Mouse (Mus musculus) stomach, embryonic 14.5 days (tissue): ENCODE results near the gene Pipox. TPM values are rescaled to one million over a fixed set of nuclear protein-coding genes. Genes with fewer than 3 reads are reported as not detected.

ENCODE experiments used
- ATAC-seq: fragments of 200-750 bp; cut with Nextera tagmentation; 2 replicates; pipeline ENCODE4 v1.8.0; 2017; ENCODE audit warnings: low read depth, moderate TSS enrichment; ENCODE audit not compliant: insufficient number of reproducible peaks, insufficient read depth, low FRiP score
- H3K27ac ChIP-seq: fragments of 300-500 bp; sonication (generic); 2 replicates; pipeline ENCODE4 v1.5.1; 2014; ENCODE audit warnings: mild to moderate bottlenecking, low read length, moderate library complexity, mixed read lengths
- H3K27me3 ChIP-seq: fragments of 300-500 bp; sonication (generic); 2 replicates; pipeline ENCODE4 v1.6.1; 2014; ENCODE audit warnings: low read length, control low read depth, mixed read lengths; ENCODE audit not compliant: control insufficient read depth, insufficient read depth
- H3K36me3 ChIP-seq: fragments of 300-500 bp; sonication (generic); 2 replicates; pipeline ENCODE4 v1.6.1; 2014; ENCODE audit warnings: mild to moderate bottlenecking, control low read depth, low read length, moderate library complexity, mixed read lengths; ENCODE audit not compliant: control insufficient read depth, insufficient read depth
- H3K4me1 ChIP-seq: fragments of 300-500 bp; sonication (generic); 2 replicates; pipeline ENCODE4 v1.6.1; 2014; ENCODE audit warnings: low read length, control low read depth, mixed read lengths; ENCODE audit not compliant: control insufficient read depth, insufficient read depth
- H3K4me2 ChIP-seq: fragments of 300-500 bp; sonication (generic); replicated peaks from 2 replicates; pipeline ENCODE4 v1.6.1; 2014; ENCODE audit warnings: low read depth, low read length, control low read depth
- H3K4me3 ChIP-seq: fragments of 300-500 bp; sonication (generic); 2 replicates; pipeline ENCODE4 v1.5.1; 2014; ENCODE audit warnings: low read depth, low read length, control low read depth
- H3K9ac ChIP-seq: fragments of 300-500 bp; sonication (generic); replicated peaks from 2 replicates; pipeline ENCODE4 v1.6.1; 2014; ENCODE audit warnings: low read depth, mild to moderate bottlenecking, control low read depth, low read length, moderate library complexity, mixed read lengths
- H3K9me3 ChIP-seq: fragments of 300-500 bp; sonication (generic); 2 replicates; pipeline ENCODE4 v1.6.1; 2016; ENCODE audit warnings: low read depth, low read length, control low read depth; ENCODE audit not compliant: control insufficient read depth
- WGBS: fragments of 180-500 bp; shearing (Covaris S2); extraction: QIAGEN DNeasy Blood & Tissue Kit; methylation state at CpG from one replicate; pipeline ENCODE4 v1.1.7; 2014; 5-methylcytosine and 5-hydroxymethylcytosine counted together
- polyA plus RNA-seq: library from polyadenylated mRNA; unstranded; fragments of >200 nt; fragmentation: Nextera tagmentation; extraction: Ambion mirVana; gene quantifications from 2 replicates; pipeline ENCODE4 v1.2.1, GENCODE M21; 2014

The Pipox gene
- polyA plus RNA-seq, 1 experiment from 2014 or later = 13.4 TPM

DNA sequence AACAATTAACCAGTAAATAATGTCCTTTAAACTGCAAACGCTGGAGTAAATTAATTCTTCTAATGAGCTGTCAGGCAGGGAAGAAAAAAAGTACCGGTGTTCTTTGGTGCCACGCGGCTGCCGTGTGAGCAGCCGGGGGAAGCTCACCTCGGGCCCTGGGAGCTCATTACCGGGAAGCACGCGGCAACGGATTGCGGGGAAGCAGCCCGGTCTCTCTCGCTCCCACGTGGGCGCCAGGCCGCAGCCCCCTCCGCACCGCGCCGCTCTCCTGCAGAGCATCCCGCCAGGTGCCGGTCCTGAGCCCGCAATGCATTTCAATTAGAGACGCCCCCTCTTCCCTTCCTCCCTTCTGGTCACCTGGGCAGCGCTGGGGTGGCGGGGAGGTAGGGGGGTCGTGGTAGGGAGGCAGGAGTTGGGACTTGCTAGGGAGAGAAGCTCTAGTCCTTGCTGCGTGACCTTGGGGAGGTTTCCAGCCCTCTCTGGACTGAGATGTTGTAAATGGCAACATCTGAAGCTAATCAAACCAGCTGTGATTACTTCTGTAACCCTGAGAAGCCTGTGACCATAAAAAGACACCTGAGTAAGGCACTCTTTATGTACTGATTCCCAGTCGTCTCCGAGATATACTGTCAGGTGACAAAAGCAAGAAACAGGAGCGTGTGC is 20.8 kb upstream of the Pipox start:
- WGBS = 3% methylated on average over 32 of the region's 32 CpGs
- Histone ChIP-seq H3K9me3 (no peaks in the 10 kb centered on the region), H3K4me1 (no peaks in the 10 kb centered on the region), H3K4me2 (no peak overlapping the region), H3K27me3 (peaks cover 24% of the 10 kb centered on the region; the same call in 1 of the 2 replicates), H3K36me3 (no peaks in the 10 kb centered on the region), H3K27ac (no peak overlapping the region), H3K9ac (no peak overlapping the region), H3K4me3 (no peak overlapping the region)
- ATAC-seq = no peak

DNA sequence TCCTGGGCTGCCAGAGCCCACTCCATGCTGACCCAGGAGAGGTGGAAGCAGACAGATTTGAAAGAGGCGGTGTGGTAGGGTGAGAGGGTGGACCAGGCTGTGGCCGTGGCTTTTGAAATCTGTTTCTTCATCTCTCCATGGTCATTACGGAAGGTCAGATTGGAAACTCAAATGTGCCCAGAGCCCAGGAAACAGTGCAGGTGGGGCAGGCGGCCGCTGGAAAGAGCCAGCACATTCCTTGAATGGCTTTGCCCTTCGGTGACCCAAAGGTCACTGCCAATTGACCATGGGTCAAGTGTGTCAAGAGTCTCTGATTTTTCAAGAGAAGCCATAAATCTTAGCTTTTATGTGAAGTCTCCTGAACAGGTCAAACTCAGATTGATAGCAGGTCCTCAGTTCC is 19.6 kb upstream of the Pipox start:
- H3K9me3 ChIP-seq = no peaks in the 10 kb centered on the region
- no peak for ATAC-seq
- peaks cover 24% of the 10 kb centered on the region; the same call in 1 of the 2 replicates for H3K27me3 ChIP-seq
- no peaks in the 10 kb centered on the region; the same call in 1 of the 2 replicates for H3K4me1 ChIP-seq
- no peak overlapping the region for H3K27ac ChIP-seq
- H3K4me2 ChIP-seq = no peak overlapping the region
- H3K4me3 ChIP-seq = no peak overlapping the region
- no peaks in the 10 kb centered on the region for H3K36me3 ChIP-seq
- H3K9ac ChIP-seq = no peak overlapping the region
- WGBS = 50% methylated on average over 6 of the region's 6 CpGs

DNA sequence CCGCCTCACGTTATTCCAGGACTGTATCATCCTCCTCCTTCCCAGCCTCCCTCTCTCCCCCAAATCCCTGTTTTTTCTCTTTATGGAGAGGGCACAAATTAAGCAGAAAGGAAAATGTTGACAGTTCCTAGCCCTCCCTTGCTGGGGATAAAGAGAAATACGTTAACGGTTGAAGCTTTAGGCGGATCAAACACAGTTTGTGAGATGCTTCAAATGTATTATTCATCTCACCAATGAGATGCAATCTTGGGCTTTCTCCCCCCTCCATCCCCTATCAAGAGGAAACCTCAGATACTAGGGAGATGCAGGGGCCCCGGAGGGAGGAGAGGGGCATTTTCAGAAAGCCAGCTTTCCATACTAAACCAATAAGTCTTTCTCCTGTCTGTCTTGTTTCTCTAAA is 15.9 kb upstream of the Pipox start:
- H3K27me3 ChIP-seq = 0 out of 2 replicates have a peak, but pooled peaks cover 8% of the 10 kb centered on the region
- H3K4me1 ChIP-seq = no peaks in the 10 kb centered on the region; the same call in 1 of the 2 replicates
- H3K4me3 ChIP-seq = no peak overlapping the region
- no peaks in the 10 kb centered on the region for H3K36me3 ChIP-seq
- no peaks in the 10 kb centered on the region for H3K9me3 ChIP-seq
- no peak for ATAC-seq
- H3K9ac ChIP-seq = no peak overlapping the region
- H3K4me2 ChIP-seq = no peak overlapping the region
- H3K27ac ChIP-seq = no peak overlapping the region
- WGBS = 20% methylated on average over 6 of the region's 6 CpGs

DNA sequence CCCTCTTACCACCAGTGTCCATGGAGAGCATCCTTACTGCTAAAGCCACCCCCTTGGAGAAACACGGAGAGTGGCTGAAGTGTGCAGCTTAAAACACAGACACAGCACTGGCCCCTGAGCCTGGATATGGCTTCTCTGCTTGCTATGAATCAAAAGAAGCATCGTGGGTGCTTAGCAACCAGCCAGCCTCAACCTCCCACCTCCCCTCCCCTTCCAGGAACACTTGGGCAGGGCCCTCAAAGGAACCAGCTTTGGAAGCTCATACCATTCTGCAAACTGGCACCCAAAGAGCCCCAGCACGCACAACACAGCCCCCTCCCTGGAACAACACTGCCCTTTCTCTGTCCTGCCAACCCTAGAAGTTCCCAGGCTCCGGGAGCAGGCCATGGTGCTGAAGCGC is 15.5 kb upstream of the Pipox start:
- Histone ChIP-seq H3K27ac (no peak overlapping the region), H3K9ac (no peak overlapping the region), H3K4me1 (no peaks in the 10 kb centered on the region; the same call in 1 of the 2 replicates), H3K36me3 (no peaks in the 10 kb centered on the region), H3K9me3 (no peaks in the 10 kb centered on the region), H3K4me2 (no peak overlapping the region), H3K4me3 (no peak overlapping the region), H3K27me3 (0 out of 2 replicates have a peak, but pooled peaks cover 5% of the 10 kb centered on the region)
- WGBS = 24% methylated on average over 5 of the region's 5 CpGs
- ATAC-seq = no peak

DNA sequence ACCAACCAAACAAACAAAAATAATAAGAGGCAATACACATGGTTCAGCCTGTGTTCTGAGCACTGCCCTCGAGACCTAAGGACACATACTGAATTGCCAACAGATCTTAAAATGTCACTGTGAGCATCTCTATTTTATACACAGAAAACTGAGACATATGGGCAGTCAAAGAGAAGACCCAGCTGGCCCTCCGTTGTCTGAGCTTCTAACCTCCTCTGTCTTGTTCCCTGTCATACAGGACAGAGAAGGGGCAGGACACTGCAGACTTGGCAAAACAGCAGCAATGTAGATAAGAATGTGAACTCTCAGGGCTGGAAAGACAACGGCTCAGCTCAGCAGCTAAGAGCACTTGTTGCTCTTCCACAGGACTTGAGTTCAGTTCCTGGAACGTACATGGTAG is 14.6 kb upstream of the Pipox start:
- H3K9ac ChIP-seq = no peak overlapping the region
- H3K4me3 ChIP-seq = no peak overlapping the region
- H3K36me3 ChIP-seq = no peaks in the 10 kb centered on the region
- H3K4me1 ChIP-seq = no peaks in the 10 kb centered on the region; the same call in 1 of the 2 replicates
- ATAC-seq = no peak
- H3K4me2 ChIP-seq = no peak overlapping the region
- 51% methylated on average over 4 of the region's 4 CpGs for WGBS
- H3K27me3 ChIP-seq = no peaks in the 10 kb centered on the region
- no peak overlapping the region for H3K27ac ChIP-seq
- no peaks in the 10 kb centered on the region for H3K9me3 ChIP-seq

DNA sequence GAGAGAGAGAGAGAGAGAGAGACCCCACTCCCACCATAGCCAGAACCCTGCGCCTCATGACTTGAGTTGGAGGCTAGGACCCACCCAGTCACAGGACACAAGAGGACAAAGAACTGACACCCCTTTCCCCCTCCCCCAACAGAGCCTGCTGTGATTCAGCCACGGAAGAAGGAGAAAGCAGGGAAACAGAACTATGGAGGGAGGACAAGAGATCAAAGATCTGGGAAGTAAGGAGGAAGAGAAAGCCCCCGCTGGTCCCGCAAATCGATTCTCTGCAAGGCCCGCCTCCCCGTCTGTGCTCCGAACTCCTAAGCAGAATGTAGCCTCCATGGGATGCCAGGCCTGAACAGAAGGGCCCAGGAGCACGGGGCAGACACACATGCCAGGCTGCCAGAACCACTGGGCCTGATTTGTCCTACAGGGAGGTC is 12.9 kb upstream of the Pipox start:
- H3K9ac ChIP-seq = no peak overlapping the region
- H3K4me3 ChIP-seq = no peak overlapping the region
- H3K4me1 ChIP-seq = peaks cover 4% of the 10 kb centered on the region; the same call in 1 of the 2 replicates
- no peak overlapping the region for H3K27ac ChIP-seq
- H3K4me2 ChIP-seq = no peak overlapping the region
- H3K36me3 ChIP-seq = no peaks in the 10 kb centered on the region
- no peaks in the 10 kb centered on the region for H3K27me3 ChIP-seq
- no peaks in the 10 kb centered on the region for H3K9me3 ChIP-seq
- ATAC-seq = no peak
- WGBS = 11% methylated on average over 9 of the region's 9 CpGs

DNA sequence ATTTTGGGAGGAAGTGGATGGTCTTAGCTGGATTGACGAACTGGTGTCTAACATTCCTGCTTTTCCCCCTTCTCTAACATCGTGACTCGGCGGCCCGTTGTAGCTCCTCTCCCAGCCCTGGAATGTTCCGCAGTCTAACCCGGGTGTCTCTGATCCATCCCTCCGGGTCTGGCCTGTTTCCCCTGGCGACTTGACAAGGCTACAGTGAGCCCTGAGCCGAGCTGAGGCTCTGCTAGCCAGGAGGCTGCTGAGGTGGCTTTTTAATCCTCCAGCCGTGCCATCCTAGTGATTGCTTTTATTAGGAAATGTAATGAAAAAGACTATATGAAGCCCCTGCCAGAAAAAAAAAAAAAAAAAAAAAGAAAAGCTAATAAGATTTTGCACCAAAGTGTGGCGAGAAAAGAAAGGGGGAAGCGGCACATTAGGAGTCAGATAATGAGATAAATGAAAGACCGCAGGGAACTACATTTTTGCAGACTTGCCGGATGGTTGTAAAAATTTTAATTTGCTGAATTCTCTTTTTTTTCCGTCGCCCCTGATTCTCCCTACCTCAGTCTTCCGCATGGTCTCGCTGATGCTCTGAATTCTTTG is 12.3 kb upstream of the Pipox start:
- H3K36me3 ChIP-seq = no peaks in the 10 kb centered on the region
- 44% methylated on average over 19 of the region's 19 CpGs for WGBS
- no peaks in the 10 kb centered on the region for H3K27me3 ChIP-seq
- peaks cover 8% of the 10 kb centered on the region; the same call in 1 of the 2 replicates for H3K4me1 ChIP-seq
- H3K4me3 ChIP-seq = no peak overlapping the region
- no peak for ATAC-seq
- H3K9ac ChIP-seq = no peak overlapping the region
- no peak overlapping the region for H3K27ac ChIP-seq
- no peaks in the 10 kb centered on the region for H3K9me3 ChIP-seq
- no peak overlapping the region for H3K4me2 ChIP-seq

DNA sequence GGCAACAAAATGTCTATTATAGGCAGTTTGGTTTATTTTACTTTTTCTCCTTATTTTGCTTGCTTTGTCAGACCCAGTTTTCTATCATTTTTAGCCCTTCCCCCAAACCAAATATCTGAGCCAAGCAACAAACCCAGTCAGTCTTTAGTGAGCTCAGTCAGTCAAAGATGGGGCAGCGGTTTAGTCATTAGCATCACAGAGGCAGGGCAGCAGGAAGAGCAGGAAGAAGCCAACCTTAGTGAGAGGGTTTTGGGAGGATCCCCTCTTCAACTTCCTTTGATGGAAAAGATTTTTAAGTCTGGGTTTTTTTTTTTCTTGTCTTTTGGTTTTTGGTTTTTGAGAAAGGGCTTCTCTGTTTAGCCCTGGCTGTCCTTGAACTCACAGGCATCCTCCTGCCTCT is 10.8 kb upstream of the Pipox start:
- Histone ChIP-seq H3K9ac (no peak overlapping the region), H3K27me3 (no peaks in the 10 kb centered on the region), H3K9me3 (no peaks in the 10 kb centered on the region), H3K36me3 (no peaks in the 10 kb centered on the region), H3K4me1 (peaks cover 10% of the 10 kb centered on the region), H3K4me3 (no peak overlapping the region), H3K27ac (no peak overlapping the region), H3K4me2 (no peak overlapping the region)
- no peak for ATAC-seq
- 43% methylated on average over 1 of the region's 1 CpGs for WGBS
